Mouse (Mus musculus) leukemia stem cell, adult 10-12 weeks (primary cell): ENCODE measurements around the gene Rsrp1. TPM values are rescaled to one million over a fixed set of nuclear protein-coding genes. Genes with fewer than 3 reads are reported as not detected.

ENCODE experiments used
- polyA plus RNA-seq: library from polyadenylated mRNA; stranded (reverse); fragments of >175 nt; gene quantifications from 2 replicates; pipeline ENCODE4 v1.2.3, GENCODE M21; 2012; ENCODE audit warnings: low replicate concordance

Gene Rsrp1
- polyA plus RNA-seq: 495 and 715 TPM in 2 replicates

DNA sequence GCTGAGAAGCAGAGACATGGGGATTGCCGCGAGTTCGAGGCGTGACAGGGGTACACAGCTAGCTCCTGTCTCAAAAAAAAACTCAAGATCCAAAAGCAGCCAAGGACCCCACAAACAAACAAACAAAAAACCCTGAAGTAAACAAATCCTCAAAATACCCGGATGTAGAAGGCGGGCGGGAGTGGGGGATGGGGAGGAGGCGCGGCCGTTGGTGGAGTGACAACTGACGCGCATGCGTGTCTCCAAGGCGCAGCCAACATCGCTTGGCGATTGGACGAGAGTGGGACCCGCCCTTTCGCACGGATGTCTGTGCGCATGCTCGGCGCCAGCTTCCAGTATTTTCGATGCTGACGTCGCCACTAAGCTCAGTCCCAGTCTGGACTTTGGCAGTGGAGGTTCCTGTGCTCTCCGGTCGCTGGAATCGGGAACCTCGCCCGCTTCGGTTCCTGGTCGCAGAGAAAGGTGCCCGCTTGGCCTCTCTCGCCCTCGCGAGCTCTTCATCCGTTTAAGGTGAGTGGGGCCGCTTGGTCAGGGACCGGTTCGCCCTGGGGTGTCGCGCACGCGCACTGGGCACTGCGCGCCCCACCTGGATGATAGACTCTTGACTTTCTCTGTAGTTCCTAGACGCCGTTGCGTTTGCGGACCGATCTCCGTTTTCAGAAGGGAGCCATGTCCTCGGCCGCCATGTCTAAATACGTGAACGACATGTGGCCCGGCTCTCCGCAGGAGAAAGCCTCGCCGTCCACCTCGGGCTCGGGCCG, at the start of gene Rsrp1:
Gene Rsrp1, plus strand, starts transcription at position 335 of the 761 bp plus-strand sequence.

DNA sequence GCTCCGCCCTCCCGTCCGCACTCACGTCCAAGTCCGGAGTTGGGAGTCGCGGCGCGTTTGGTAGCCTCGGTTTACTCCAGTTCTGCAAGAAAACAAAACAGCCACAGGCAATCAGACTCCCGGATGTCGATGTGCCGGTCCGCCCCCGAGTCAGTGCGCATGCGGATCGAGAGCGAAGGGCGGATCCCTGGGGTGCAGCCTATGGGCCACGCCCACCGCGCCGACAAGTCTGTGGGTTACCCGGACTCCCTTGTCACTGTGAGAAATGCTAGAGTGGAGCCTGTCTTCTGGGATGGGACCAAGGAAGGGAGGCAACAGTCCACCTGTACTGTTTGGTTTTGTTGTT, 8.6 kb upstream of the Rsrp1 start, which contains the start of gene Tmem50a:
Gene Tmem50a, minus strand, starts transcription at position 161 of the 346 bp plus-strand sequence.

DNA sequence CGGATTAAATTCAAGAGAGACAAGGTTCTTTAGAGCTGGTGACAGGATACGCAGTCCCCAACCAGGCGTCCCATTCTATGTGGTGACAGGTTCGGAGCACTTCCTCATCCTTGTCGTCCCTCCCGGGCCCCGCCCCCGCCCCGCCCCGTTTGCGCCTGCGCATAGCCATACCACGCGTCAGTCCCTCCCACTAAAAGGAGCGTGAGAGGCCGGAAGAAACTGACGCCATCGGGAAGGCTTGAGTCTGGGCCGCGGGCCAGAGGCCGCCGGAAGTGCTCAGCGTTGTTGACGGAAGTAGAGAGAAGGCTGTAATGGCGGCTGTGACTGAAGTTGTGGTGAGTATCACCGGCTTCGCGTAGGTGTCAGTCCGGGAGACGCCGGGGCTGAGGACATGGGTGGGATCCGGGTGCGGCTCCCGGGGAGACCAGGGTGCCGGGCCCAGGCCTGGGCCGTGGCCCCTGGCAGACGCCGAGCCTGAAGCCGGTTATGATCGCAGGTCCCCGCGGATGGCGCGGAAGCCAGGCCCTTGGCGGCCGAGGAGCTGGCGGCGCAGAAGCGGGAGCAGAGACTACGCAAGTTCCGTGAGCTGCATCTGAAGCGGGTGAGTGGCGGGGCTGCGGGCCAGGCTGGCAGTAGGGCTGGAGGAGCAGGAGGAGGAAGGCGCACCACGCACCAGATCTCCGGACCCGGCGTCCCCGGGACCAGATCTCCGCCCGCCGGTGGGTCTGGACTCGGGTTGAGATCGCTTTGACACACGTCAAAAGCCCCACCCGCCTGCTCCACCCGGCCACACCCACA, 7.5 kb downstream of the Rsrp1 start, which contains the start of gene Syf2:
Gene Syf2, plus strand, starts transcription at position 215 of the 798 bp plus-strand sequence.

Other genes starting within 250 kb of the Rsrp1 start
- 8.8 and 17.7 TPM in 2 replicates for gene Man1c1, start 219.3 kb upstream of the Rsrp1 start, polyA plus RNA-seq
- gene Ldlrap1, start 155.6 kb upstream of the Rsrp1 start, polyA plus RNA-seq: 43.7 and 75.4 TPM in 2 replicates
- gene Maco1, start 70.2 kb upstream of the Rsrp1 start, polyA plus RNA-seq: 16.6 and 30.3 TPM in 2 replicates
- 72.4 and 123 TPM in 2 replicates for gene Rhd, start 59.1 kb upstream of the Rsrp1 start, polyA plus RNA-seq
- 6.5 and 26.8 TPM in 2 replicates for gene Tmem50a, start 8.6 kb upstream of the Rsrp1 start, polyA plus RNA-seq
- 23.8 and 56.6 TPM in 2 replicates for gene Syf2, start 7.3 kb downstream of the Rsrp1 start, polyA plus RNA-seq
- gene Runx3, start 197.1 kb downstream of the Rsrp1 start, polyA plus RNA-seq: 174 and 208 TPM in 2 replicates